Mouse (Mus musculus): ENCODE results near the gene Crip1.

Crip1 gene

DNA sequence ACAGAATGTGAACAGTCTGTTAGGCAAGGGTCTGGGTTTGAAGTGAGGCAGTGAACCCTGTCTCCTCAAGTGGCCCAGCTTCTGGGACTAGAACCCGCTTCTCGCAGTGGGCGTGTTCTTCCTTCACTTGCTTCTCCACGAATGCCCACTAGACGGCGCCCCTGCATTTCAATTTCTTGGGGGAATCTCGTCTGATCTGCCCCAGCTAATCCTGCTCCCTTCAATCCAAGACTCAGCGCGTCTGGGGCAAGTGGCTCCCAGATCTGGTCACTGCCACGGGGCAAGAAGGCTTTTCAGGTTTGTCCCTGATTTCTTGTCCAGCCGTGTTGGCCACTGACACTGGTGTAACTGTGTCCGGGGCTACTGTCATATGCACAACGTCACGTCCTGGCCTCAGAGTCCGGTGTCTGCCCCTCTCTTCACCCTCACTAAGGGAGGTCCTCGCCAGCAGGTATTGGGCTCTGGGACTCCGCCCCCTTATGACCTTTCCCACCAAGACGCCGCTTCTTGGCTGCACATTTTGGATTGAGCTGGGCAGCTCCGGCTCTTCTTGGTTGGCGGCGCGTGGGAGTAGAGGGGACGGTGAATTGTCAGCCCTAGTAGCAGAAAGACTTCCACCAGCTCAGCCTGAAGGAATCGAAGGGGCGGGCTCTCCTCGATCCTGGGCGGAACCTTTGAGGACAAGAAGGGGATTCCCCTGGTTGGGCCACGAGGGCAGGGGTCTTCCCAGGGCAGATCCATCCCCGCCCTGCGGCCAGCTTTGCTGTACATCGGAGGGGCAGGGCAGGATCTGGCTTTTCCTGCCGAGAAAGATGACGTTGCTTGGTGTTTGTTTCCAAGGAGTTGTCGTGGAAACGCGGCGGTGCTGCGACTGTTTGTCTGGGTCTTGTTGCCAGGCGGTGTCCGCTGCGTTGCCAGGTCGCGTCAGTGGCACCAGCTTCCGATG is at the start of gene Crip1:
Gene Crip1, plus strand, starts transcription at position 205 of the 946 bp plus-strand sequence.
- peak; percentile 73 to 80 for DNase-seq

GRCm38 (mm10) chr12:113097040-113097439 is 49.1 kb upstream of the Crip1 start:
- DNase-seq, result no peak

DNA sequence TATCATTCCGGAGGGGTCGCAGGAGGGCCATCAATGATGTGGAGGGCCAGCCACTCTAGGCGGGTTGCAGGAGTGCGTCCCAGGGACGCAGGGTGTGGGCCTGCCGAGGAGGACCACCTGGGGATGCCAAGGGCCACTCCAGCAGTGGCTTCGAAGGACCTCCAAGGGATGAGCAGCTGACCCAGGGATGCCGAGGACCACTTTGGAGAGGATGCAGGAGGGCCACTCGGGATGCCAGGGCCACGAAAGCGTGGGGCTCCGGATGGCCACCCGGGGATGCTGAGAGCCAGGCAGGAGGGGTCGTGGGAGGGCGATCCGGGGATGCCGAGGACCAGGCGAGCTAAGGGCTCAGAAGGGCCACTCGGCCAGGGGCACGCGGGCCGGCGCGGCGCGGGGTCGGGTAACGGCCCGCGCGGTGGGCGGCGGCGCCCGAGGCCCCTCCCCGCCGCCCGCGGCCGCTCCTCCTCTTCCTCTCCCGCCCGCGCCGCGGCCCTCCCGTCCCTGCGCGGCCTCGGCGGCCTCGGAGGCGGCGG is 48.3 kb upstream of the Crip1 start, which contains the start of gene Mta1:
Gene Mta1, plus strand, starts transcription at position 530 of the 533 bp plus-strand sequence.
- peak in 1 of 2 experiments; percentile 49 for DNase-seq

DNA sequence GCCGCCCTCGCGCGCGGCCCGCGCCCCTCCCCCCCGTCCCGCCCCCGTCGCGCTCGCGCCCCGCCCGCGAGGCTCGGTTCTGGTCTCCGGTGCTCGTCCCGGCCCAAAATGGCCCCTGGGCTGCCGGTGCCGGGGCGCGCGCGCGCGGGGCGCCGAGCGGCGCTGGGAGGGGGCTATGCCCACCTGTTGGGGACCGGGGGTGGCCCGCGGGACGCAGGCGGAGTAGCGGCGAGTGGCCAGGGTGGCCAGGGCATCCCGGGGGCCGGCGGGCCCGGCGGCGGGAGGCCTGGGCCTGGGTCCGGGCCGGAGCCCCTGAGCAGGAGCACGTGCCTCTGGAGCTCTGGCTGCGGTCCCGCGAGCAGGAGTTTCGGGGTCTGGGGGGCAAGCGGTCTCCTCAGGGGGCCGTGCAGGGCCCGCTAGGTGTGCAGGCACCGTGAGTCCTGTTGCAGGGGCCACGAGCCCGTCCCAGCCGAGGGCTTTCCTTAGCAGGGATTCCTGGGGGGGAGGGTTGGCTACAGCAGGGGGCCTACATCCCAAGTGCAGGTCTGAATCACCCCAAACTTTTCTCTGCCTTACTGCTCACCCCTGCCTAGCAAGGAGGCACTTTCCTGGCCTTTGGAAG is 47.5 kb upstream of the Crip1 start:
- no peak for DNase-seq

DNA sequence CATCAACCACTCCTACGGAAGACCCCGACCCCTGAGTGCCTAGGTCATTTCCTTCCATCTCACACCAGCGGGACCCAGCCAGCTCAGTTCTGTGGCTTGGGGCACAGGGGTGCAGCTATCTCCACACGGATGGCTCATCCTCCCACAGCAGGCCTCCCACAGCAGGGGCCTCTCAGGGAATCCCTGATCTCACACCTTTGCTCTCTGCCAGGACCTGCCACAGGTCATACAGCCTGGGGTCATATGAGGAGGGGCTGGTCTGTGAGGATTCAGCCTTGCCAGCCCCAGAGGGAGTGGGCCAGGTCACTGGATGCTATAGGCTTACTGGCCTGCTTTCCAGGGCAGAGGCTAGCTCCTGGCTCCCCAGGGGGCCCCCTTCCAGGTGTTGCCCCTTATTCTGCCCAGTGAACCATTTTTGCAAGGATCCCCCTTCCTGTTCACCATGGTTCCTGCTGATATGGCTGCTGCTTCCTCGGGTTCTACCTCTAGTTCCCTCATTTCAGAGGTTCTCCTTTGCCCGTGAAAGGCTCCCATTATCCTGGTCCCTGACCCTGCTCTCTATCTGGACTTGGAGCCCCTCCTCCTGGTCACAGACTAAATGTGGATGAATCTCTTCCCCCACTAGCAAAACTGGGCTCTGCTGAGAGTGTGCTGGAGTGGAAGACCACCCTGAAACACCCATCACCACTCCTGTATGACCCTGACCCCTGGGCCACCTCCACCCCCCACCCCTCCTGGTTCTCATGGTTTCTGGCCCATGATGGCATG is 46.5 kb upstream of the Crip1 start:
- no peak for DNase-seq

DNA sequence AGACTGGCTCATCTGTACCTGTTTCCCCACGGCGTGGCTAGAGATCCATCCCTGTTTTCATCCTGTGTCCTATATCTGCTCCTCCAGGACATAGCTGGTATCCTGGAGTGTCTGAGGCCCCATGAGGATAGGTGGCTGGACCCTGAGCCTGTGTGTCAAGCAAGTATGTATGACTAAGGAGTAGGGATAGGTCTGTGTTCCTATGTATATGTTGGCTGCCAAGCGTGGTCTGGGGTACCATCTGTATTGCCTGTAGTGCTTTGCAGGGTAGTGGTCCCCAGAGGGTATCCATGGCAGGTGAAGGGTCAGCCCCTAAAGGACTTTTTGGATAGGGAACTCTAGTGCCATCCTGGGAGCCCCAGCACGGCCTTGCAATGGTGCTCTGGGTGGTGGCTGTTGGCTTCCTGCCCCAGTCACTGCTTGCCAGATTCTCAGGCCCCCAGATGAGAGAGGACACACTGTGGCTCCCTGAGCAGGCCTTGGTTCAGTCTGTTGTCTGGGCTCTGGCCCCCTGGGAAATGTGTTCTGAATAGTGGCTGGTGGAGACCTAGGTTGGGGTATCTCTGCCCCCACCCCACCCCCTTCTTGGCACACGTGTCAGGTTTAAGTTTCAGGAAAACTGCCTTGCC is 45.6 kb upstream of the Crip1 start:
- no peak for DNase-seq

- DNase-seq, result no peak
These were observed 44.7 kb upstream of the Crip1 start for GRCm38 (mm10) chr12:113101251-113101960.

DNA sequence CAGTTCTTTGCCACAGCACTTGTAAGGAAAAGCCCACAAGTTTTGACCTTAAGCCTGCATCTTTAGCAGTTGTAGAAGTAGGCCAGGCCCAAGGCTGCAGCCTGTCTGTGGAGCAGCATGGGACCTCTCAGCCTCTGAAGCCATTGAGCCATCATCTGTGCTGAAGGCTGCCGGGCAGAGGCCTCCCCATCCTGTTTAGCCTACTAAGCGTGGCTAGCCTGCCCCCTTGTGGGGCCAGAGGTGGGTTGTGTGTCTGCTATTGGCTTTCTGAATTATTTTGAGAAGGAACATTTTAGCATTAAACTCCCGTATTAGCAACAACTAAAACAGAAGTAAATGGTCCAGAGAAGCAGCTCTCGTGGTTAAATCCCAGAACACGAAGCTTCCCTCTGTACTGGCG is 43.7 kb upstream of the Crip1 start:
- DNase-seq, result peak in 1 of 2 experiments; percentile 54

GRCm38 (mm10) chr12:113103846-113104451 is 42.2 kb upstream of the Crip1 start:
- DNase-seq, result no peak

- no peak for DNase-seq
These were observed 39.7 kb upstream of the Crip1 start for GRCm38 (mm10) chr12:113106386-113106785.

DNA sequence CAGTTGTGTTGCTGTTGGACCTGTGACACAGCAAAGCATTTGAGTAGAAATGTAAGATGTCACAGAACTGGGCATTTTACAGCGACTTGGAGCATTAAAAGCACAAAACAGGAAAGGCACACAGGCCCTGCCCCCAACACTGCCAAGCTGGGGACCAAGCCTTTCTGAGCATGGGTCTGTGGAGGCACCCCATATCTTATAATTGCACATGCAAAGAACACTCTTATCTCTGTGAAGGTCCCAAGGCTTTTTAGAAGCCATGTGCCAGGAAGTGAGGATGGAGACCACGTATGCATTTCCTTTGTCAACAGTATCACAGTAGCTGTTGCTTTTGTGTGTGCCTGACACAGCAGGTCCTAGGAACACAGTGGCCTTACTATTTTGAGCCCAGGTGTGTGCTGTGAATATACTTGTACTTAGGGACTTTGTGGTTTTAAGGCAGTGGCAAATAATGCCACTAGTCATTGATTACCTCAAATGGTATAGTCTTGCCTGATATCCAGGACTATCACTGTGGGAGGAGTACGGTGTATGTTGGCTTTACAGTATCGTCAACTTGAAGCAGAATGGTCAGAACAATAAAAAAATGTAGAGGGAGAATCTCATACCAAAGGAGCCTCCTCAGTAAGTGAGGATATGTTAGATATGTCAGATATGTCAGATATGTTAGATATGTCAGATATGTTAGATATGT is 38.5 kb upstream of the Crip1 start:
- no peak for DNase-seq

GRCm38 (mm10) chr12:113108528-113109283 is 37.4 kb upstream of the Crip1 start:
- no peak for DNase-seq

DNA sequence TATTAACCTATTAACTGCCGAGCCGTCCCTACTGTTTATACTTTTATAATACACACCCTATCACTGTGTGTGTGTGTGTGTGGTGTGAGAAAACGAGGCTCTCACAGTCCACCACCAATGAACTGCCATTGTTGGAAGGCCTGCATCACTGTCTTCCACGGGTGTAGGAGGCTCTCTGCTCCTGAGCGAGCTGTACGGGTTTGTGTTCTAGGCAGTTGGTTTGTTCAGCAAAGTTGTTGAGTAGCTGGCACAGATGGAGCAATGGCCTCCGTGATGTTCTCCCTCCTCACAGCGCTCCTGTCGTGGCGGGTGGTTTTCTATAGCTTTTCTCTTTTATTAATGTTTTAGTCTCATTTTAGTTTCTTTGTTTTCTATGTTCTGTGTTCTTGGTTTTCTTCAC is 36.3 kb upstream of the Crip1 start:
- no peak for DNase-seq

GRCm38 (mm10) chr12:113114141-113114540 is 32.0 kb upstream of the Crip1 start:
- no peak for DNase-seq

- no peak for DNase-seq
These were observed 31.1 kb upstream of the Crip1 start for GRCm38 (mm10) chr12:113114856-113115538.

DNA sequence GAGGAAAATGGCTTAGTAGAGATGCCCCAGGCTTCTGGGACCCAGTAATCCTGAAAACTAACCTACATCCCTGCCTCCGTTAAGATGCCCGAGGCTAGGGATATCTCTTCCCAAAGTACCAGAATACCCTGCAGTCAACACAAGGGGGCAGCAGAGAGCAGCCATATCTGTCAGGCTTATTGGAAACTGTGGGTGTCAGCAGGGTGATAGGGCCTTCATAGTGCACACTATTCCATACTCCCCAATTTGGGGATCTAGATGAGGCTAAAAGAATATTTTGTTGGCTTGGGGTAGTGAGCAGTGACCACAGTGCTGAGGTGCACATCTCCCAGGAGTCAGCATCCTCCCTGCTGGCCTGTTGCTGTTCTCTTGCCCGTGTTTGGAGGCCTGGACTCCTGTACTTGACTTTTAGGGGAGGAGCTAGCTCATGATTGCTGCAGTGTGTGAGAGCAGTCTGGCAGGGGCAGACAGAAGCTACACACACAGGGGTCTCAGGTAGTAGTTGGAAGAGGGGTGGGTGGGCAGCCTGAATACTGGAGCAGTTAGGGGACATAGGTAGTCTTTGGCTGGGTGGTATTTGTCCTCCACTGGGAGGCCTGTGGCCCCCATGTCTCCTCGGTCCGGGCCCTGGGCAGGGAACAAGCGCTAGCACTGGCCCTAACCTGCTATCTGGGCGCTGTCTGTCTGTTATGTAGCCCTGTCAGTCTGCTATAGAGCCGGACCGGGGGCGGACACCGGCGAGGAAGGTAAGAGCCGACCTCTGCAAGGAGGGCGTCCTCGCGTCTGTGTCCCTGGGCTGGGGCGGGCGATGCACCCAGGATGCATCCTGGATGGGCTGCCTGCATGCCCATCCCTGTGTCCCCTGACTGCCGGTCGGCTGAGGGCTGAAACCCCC is 26.4 kb upstream of the Crip1 start:
- DNase-seq, result no peak

DNA sequence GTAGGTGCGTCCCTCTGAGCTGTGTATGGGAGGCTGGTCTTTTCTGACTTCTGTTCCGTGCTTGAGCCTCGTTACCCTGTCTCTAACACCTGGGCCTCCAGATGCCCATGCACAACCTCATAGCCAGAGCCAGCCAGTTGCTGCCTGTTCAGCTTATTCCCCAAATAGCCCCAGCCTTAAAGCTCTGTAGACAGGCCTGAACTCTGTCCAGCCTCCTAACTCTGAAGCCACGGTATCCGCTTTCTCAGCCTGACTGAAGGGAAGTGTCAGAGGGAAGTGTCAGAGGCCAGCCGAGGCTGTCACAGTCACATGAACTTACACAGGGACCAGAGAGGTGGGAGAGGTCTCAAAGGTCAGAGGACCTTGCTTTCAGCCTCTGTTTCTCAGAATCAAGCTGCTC is 21.4 kb upstream of the Crip1 start:
- no peak for DNase-seq

DNA sequence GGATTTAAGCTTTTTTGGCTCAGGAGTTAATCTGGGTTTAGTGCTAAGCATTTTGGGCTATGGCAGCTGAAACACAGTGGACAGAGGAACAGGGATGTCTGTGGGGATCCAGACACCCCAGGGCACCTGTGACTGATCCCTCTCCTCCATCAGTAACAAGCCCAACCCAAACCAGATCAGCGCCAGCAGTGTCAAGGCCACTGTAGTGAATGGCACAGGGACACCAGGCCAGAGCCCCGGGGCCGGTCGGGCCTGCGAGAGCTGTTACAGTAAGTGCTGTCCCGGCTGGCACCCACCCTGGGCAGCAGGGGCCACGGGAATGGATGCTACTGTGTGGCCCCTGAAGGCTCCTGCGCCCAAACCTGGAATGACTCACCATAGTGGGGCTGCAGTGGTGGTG is 15.4 kb upstream of the Crip1 start:
- DNase-seq, result no peak
